Mouse (Mus musculus): ENCODE measurements around the gene Gm15107. TPM values are rescaled to one million over a fixed set of nuclear protein-coding genes. Genes with fewer than 3 reads are reported as not detected.

Gene Gm15107
- not detected for total RNA-seq (2023)

DNA sequence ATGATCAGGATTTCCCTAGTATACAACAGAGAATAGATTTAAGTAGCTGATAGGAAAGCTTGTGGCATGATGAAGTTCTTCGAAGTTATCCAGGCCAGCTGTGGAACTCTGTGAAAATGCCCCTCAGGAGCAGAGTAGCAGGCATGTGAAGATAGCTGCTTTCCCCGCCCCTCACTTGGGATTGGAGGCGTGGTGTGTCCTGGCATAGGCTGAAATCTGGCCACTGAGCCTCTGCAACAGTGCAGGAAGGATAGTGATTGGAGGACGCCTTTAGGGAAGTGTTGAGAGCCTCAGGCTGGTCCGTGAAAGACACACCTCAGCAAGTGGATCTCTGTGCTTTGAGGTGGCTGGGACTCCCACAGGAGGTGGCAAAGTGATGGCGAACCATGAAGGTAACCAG, at the start of gene Gm15107:
TSS of gene Gm15107 (plus strand) at position 301 of the 400 bp plus-strand sequence.

Other genes with a start within 250 kb of the Gm15107 start
- not detected for gene Gm15080, start 187.7 kb upstream of the Gm15107 start, total RNA-seq (2023)